Mouse (Mus musculus): ENCODE measurements around the gene Ralbp1.

The Ralbp1 gene

GRCm38 (mm10) chr17:65896016-65896415 lies 10.4 kb upstream of the Ralbp1 start:
- no peak for DNase-seq (ENCODE audit: low read depth, low spot score)

DNA sequence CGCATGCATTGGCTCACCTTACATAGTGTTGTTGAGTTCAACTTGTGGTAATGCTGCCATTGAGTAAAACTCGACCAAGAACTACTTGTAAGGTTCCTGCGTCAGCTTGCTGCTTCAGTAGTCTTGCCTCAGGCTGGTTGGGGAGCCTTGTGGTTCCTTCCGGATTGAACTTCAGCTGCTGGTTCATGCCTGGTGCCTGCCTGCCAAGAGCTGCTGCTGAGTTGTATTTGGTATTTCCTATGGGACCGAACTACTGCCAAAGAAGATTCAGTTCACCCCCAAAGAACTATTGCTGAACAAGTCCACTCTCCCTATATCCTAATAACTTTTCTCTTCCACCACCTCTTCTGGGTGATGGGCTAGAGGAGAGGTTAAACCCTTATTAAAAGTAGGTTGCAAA lies 3.9 kb upstream of the Ralbp1 start:
- DNase-seq (ENCODE audit: low read depth, low spot score): no peak

DNA sequence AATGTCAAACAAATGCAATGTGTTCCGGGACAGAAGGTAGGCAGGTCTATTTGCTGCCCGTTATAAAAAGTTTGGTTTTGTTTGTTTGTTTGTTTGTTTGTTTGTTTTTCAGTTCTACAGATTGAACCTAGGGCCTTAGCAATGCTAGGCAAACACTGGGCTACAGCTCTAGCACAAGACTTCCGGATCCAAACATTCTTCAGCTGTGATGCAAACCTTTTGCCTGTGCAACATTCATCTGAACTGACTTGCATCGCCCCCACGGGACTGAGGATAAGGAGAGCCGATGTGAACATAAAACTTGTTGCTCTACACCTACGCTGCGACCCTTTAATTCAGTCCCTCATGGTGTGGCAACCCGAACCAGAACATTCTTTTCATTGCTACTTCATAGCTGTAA lies 973 bp upstream of the Ralbp1 start:
- DNase-seq (ENCODE audit: low read depth, low spot score): no peak

DNA sequence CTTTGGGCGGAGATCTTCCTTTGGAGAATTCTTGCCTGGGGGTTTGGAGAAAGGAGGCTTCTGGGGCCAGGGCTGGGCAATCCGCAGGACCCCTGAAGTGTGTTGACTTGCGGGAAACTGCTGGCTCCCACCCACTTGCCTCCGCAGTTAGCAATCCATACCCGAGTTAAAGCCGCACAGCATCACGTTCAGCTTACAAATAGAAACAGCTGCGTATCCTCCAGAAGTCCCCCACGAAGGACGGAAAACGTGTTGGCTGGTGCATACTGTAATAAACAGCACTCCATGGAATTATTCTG lies 251 bp downstream of the Ralbp1 start:
- no peak for DNase-seq (ENCODE audit: low read depth, low spot score)

- DNase-seq (ENCODE audit: low read depth, low spot score): peak; percentile 100
These were observed 754 bp downstream of the Ralbp1 start for GRCm38 (mm10) chr17:65884691-65885397.

DNA sequence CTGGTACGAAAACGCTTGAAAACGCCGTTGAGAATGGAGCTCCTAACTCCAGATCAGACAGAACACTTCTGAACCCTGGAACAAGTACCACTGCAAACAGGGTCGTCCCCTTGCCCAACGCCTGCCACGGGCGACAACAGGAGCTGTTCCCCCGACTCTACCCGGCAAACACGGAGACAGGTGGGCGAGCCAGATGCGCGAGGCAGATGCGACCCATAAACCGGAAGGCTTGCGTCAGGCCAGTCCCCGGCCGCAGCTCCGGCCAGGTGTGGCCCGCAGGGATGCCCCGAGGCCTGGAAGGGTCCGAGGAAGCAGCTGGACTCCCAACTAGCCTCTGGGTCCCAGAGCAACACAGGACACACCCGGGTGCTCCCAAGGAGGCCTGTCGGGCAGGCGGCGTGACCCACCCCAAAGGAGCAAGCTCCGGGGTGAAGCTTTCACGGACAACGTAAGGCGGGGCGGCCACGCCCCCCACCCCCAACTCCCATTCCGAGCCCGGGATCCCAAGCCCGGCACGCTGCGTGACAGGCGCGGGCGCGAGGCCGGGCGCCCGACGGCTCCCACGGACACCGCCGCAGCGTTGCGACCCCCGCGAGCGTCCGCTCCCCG lies 1.4 kb downstream of the Ralbp1 start:
- peak; percentile 36 for DNase-seq (ENCODE audit: low read depth, low spot score)

- DNase-seq (ENCODE audit: low read depth, low spot score): no peak
These were observed 8.6 kb downstream of the Ralbp1 start for GRCm38 (mm10) chr17:65877026-65877425.

DNA sequence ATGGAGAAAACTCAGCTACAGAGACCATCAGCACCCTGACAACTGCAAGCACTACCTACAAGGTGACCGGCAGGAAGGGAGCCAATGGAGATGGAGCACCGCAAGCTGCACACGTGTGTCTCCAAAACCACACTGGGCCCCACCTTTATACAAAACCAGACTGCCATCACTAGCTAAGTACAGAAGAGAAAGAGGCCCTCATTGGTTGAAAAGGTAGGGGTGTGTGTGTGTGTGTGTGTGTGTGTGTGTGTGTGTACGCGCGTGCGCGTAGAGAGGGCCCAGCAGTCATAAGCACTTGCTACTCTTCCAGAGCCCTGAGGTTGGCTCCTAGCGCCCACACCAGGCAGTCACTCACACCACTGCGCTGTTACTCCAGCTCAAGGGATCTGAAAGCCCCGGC lies 11.8 kb downstream of the Ralbp1 start:
- DNase-seq (ENCODE audit: low read depth, low spot score): no peak

DNA sequence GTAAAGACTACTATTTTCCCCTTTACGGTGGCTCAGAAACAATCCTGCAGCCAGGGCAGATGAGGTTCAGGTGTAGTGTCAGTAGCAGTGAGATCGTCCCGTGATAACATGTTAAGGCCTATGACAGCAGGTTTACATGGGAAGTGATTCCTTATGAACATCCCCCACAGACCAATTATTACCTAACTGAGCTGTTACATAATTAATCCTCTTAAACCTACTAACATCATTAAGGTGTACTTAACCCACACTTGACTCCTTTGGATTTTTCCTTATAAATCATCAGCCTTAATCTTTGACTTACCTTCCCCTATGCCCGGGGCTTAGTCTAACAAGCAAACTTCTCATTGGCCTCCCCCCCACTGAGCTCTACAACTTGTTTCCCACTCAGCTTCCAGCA lies 12.4 kb downstream of the Ralbp1 start:
- no peak for DNase-seq (ENCODE audit: low read depth, low spot score)

GRCm38 (mm10) chr17:65872652-65873051 lies 12.9 kb downstream of the Ralbp1 start:
- DNase-seq (ENCODE audit: low read depth, low spot score): peak; percentile 64

DNA sequence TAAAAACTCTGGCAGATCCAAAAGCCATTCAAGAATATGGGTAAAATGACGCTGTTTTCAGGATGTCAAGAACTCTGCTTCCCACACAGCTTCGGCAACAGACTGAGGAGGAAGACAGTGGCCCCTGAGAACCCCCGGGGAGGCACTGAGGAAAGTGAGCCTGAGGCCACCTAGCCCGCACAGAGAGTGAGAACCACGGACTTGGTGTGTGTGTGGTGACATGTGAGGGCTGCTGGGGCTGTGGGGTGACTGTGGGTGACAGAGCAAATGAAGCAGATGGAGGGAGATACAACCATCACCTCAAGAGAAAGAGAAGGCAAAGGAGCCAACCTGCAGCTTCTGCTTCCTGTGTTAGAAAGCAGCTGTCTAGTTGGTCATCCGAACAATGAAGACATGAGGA lies 13.5 kb downstream of the Ralbp1 start:
- DNase-seq (ENCODE audit: low read depth, low spot score): no peak

GRCm38 (mm10) chr17:65871641-65872041 lies 14.0 kb downstream of the Ralbp1 start:
- DNase-seq (ENCODE audit: low read depth, low spot score): peak; percentile 54

DNA sequence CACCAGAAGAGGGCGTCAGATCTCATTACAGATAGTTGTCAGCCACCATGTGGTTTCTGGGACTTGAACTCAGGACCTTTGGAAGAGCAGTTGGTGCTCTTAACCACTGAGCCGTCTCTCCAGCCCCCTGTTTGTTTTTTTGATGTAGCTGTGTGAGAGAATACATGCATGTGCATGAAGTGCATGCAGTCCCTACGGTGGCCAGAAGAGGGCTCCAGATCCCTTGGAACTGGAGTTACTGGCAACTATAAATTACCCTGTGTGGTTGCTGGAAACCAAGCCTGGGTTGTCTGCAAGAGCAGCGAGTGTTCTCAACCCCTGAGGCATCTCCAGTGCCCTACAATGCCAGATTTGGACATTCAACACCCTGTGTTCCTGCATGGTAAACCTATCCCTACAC lies 15.5 kb downstream of the Ralbp1 start:
- DNase-seq (ENCODE audit: low read depth, low spot score): peak; percentile 80

GRCm38 (mm10) chr17:65869720-65870119 lies 15.9 kb downstream of the Ralbp1 start:
- DNase-seq (ENCODE audit: low read depth, low spot score): no peak

DNA sequence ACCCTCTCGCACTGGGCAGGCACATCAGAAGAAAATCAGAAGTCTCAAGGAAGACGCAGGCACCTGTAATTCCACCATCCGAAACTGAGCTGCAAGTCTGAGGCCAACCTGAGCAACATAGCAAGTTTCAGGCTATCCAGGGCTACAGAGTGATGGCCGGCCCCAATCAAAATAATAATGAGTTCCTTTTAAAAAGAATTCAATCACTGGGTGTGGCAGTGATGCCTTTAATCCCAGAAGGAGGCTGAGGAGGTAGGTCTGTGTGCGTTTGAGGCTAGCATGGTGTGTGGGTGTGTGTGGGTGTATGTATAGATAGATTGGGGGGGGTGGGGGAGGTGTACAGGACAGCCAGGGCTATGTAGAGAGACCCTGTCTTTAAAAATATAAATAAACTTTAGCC lies 17.6 kb downstream of the Ralbp1 start:
- DNase-seq (ENCODE audit: low read depth, low spot score): no peak

DNA sequence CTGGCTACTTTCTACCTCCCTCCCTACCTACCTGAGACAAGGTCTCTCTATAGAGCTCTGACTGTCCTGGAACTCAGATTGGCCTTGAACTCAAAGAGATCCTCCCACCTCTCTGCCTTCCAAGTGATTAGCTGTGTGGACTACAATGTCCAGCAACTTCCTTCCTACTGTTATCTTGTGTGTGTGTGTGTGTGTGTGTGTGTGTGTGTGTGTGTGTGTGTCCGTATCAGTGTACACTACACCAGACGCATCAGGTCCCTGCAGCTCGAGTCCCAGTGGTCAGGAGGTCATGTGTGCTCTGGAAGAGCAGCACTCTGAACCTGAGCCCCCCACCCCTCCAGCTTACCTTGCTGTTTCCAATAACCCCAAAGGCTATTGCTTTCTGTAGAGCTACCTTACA lies 19.4 kb downstream of the Ralbp1 start:
- no peak for DNase-seq (ENCODE audit: low read depth, low spot score)

GRCm38 (mm10) chr17:65865265-65865664 lies 20.3 kb downstream of the Ralbp1 start:
- DNase-seq (ENCODE audit: low read depth, low spot score): no peak

- peak; percentile 72 for DNase-seq (ENCODE audit: low read depth, low spot score)
These were observed 20.9 kb downstream of the Ralbp1 start for GRCm38 (mm10) chr17:65864742-65865141.

- peak; percentile 61 for DNase-seq (ENCODE audit: low read depth, low spot score)
These were observed 21.8 kb downstream of the Ralbp1 start for GRCm38 (mm10) chr17:65863830-65864229.

GRCm38 (mm10) chr17:65862579-65862978 lies 23.0 kb downstream of the Ralbp1 start:
- DNase-seq (ENCODE audit: low read depth, low spot score): peak; percentile 61

DNA sequence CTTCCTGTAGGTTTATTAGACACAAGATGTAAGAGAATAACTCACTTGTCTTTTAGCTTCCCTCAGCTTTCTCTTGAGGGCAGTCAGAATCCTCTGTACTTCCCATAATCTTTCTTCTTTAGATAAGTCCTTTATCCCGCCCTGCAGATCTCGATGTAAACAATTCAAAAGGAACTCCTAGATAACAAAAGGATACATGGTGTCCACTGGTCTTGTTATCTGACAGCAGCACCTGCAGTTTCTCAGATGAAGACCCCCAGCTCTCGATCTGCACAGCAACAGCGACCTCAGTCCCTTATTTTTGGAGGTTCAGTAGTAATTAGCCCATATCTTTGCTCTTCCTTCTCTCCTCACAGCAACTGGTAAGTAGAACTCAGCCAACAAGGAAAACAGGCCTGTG lies 28.0 kb downstream of the Ralbp1 start:
- no peak for DNase-seq (ENCODE audit: low read depth, low spot score)

GRCm38 (mm10) chr17:65854006-65854405 lies 31.6 kb downstream of the Ralbp1 start:
- no peak for DNase-seq (ENCODE audit: low read depth, low spot score)

DNA sequence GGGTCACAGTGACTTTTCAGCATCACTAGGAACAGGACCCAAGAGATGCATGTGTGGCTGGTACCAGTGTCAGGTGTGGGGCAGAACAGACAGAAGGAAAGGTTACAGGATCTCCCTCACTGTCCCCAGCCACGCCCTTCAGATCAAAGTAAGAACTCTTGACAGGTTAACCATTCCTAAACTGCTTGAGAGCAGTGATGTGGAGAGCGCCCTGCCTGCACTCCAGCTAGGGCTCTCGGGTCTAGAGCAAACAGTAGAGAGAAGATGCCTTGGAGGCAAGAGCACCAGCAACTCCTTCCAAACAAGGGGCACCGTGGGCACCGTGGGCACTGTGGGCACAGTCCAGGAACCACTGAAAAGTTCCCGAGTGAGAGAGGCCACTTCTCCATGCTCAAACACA lies 32.3 kb downstream of the Ralbp1 start:
- no peak for DNase-seq (ENCODE audit: low read depth, low spot score)

DNA sequence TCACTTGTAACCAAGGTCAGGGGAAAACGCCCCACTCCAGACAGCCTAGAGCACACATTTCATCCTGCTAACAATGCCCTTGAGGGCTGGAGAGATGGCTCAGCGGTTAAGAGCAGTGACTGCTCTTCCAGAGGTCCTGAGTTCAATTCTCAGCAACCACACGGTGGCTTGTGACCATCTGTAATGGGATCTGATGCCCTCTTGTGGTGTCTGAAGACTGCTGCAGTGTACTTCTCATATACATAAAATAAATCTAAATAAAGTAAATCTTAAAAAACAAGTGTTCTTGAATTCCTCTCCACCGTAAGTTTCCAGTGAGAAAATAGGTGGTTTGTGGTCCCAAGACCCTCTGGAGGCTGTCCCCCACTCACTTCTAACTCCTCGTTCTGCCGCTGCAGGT lies 33.8 kb downstream of the Ralbp1 start:
- no peak for DNase-seq (ENCODE audit: low read depth, low spot score)

All from brain, adult 2 months (tissue).